8 mouse cellular contexts compared by ENCODE assay signal in the genomic region with DNA sequence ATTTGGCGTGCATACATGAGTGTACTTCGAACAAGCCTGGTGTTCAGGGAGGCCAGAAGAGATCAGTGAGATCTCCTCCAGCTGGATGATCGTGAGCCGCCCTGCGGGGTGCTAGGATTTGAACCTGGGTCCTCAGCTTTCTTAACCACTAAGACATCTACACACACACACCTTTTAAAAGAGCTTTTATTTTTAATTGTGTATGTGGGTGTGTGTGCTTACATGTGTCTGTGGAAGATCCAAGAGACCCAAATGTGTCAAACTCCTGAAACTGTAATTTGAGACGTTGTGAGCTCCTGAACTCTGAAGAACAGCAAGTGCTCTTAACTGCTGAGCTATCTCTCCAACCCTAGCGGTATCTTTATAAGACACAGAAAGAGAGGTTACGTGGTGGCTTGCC. TPM values are rescaled to one million over a fixed set of nuclear protein-coding genes. Genes with fewer than 3 reads are reported as not detected.
DNase-seq lines count a peak whose midpoint lies in the region; ATAC-seq and TF ChIP-seq lines count a peak whose summit lies in the region.

No protein-coding gene starts in this region.

- peak overlapping the region; percentile 43; the same call in 1 of the 2 replicates for H3K9ac ChIP-seq in heart, postnatal 0 days (replicated peaks; ENCODE audit: low read depth, low read length)
- H3K9ac ChIP-seq in hindbrain, postnatal 0 days (replicated peaks; ENCODE audit: low read length) = peak overlapping the region; percentile 59; the same call in 1 of the 2 replicates
- H3K9ac ChIP-seq in midbrain, postnatal 0 days (replicated peaks; ENCODE audit: low read length, poor library complexity, severe bottlenecking) = peak overlapping the region; percentile 74

- H3K9me3 ChIP-seq in heart, postnatal 0 days (replicated peaks; ENCODE audit: control insufficient read depth, low read length) = no peaks in the 10 kb centered on the region
- no peaks in the 10 kb centered on the region for H3K9me3 ChIP-seq in hindbrain, postnatal 0 days (ENCODE audit: low read length)
- H3K9me3 ChIP-seq in midbrain, postnatal 0 days (ENCODE audit: low read length) = no peaks in the 10 kb centered on the region

- ATAC-seq in heart, postnatal 0 days (ENCODE audit: insufficient read depth, low read depth) = no peak
- ATAC-seq in hindbrain, postnatal 0 days = no peak
- ATAC-seq in midbrain, postnatal 0 days (ENCODE audit: low FRiP score) = no peak

- H3K4me2 ChIP-seq in heart, postnatal 0 days (ENCODE audit: low read depth, low read length) = peak overlapping the region; percentile 69
- H3K4me2 ChIP-seq in hindbrain, postnatal 0 days (ENCODE audit: low read depth, low read length) = peak overlapping the region; percentile 68
- peak overlapping the region; percentile 57 for H3K4me2 ChIP-seq in midbrain, postnatal 0 days (ENCODE audit: low read depth, low read length, poor library complexity, severe bottlenecking)

- no peak for TF ChIP-seq CTCF in heart, postnatal 0 days (IDR thresholded peaks at IDR 0.05; ENCODE audit: low read depth)
- TF ChIP-seq CTCF in bone marrow macrophage, adult 2 months (IDR thresholded peaks at IDR 0.05; ENCODE audit: low read depth, low read length) = no peak
- TF ChIP-seq CTCF in hindbrain, postnatal 0 days (IDR thresholded peaks at IDR 0.05; ENCODE audit: low read depth) = no peak
- no peak for TF ChIP-seq CTCF in midbrain, postnatal 0 days (IDR thresholded peaks at IDR 0.05)

- H3K27me3 ChIP-seq in heart, postnatal 0 days (ENCODE audit: control insufficient read depth, insufficient read depth, low read length) = no peaks in the 10 kb centered on the region
- H3K27me3 ChIP-seq in hindbrain, postnatal 0 days (ENCODE audit: insufficient read depth, low read length) = no peaks in the 10 kb centered on the region
- H3K27me3 ChIP-seq in midbrain, postnatal 0 days (ENCODE audit: insufficient read depth, low read length) = no peaks in the 10 kb centered on the region

- TF ChIP-seq POLR2A in bone marrow macrophage, adult 2 months (IDR thresholded peaks at IDR 0.05; ENCODE audit: borderline replicate concordance, low read depth, low read length) = no peak

- WGBS in heart, postnatal 0 days = 37% methylated on average over 8 of the region's 8 CpGs
- WGBS in hindbrain, postnatal 0 days = 44% methylated on average over 8 of the region's 8 CpGs
- WGBS in midbrain, postnatal 0 days = 47% methylated on average over 8 of the region's 8 CpGs

- H3K4me3 ChIP-seq in heart, postnatal 0 days (ENCODE audit: low read depth, low read length) = peak overlapping the region; percentile 70
- peak overlapping the region; percentile 93 for H3K4me3 ChIP-seq in bone marrow macrophage, adult 2 months (ENCODE audit: insufficient read depth, low read length)
- peak overlapping the region; percentile 60 for H3K4me3 ChIP-seq in hindbrain, postnatal 0 days (ENCODE audit: low read length)
- H3K4me3 ChIP-seq in midbrain, postnatal 0 days (ENCODE audit: low read depth, low read length) = peak overlapping the region; percentile 61

- peaks cover 10% of the 10 kb centered on the region for H3K4me1 ChIP-seq in heart, postnatal 0 days (ENCODE audit: control insufficient read depth, insufficient read depth)
- H3K4me1 ChIP-seq in bone marrow macrophage, adult 2 months (ENCODE audit: control insufficient read depth, insufficient read depth, low read length) = peaks cover 9% of the 10 kb centered on the region
- 0 out of 2 replicates have a peak, but pooled peaks cover 5% of the 10 kb centered on the region for H3K4me1 ChIP-seq in hindbrain, postnatal 0 days (ENCODE audit: insufficient read depth, low read length)
- H3K4me1 ChIP-seq in midbrain, postnatal 0 days (ENCODE audit: insufficient read depth, low read length) = peaks cover 2% of the 10 kb centered on the region; the same call in 1 of the 2 replicates

- no peak for DNase-seq in heart, postnatal 0 days (ENCODE audit: low spot score)
- DNase-seq in heart, postnatal 4 days = no peak
- DNase-seq in hindbrain, postnatal 0 days (ENCODE audit: low spot score) = no peak
- DNase-seq in midbrain, postnatal 0 days (ENCODE audit: low spot score) = no peak
- DNase-seq in embryo, embryonic 10 days (ENCODE audit: low spot score) = no peak
- no peak for DNase-seq in T-cell, adult 2 months (ENCODE audit: low spot score)
- DNase-seq in cerebellum, adult 8-10 months = no peak

- 0 out of 2 replicates have a peak overlapping the region, but pooled peaks have one; percentile 68 for H3K27ac ChIP-seq in heart, postnatal 0 days (ENCODE audit: low read depth)
- H3K27ac ChIP-seq in bone marrow macrophage, adult 2 months (ENCODE audit: insufficient read depth, low read depth, low read length) = no peak overlapping the region
- H3K27ac ChIP-seq in hindbrain, postnatal 0 days = no peak overlapping the region
- H3K27ac ChIP-seq in midbrain, postnatal 0 days (ENCODE audit: low read depth, low read length) = no peak overlapping the region

- no peaks in the 10 kb centered on the region for H3K36me3 ChIP-seq in heart, postnatal 0 days (replicated peaks; ENCODE audit: control insufficient read depth, insufficient read depth, low read length)
- H3K36me3 ChIP-seq in hindbrain, postnatal 0 days (ENCODE audit: insufficient read depth, low read length) = no peaks in the 10 kb centered on the region
- peaks cover 2% of the 10 kb centered on the region; the same call in 1 of the 2 replicates for H3K36me3 ChIP-seq in midbrain, postnatal 0 days (ENCODE audit: insufficient read depth, low read length)

- no peak for TF ChIP-seq EP300 in heart, postnatal 0 days (IDR thresholded peaks at IDR 0.05; ENCODE audit: low read depth)

RNA-seq across cellular contexts. Expression of a gene that starts 0.8 kb away (rescaled TPM):
- 33.4 and 47.3 TPM in 2 replicates for total RNA-seq in heart, postnatal 0 days (2014; rRNA removed; ENCODE audit: low replicate concordance)
- polyA plus RNA-seq in heart, postnatal 0 days (2015; fragmentation: Nextera tagmentation; extraction: Ambion mirVana) = 19.2 and 19.7 TPM in 2 replicates
- total RNA-seq in heart, postnatal 4 days (2021) = 10 to 100 TPM; 15.9 to 16.6 TPM
- polyA plus RNA-seq in bone marrow macrophage, adult 2 months (2012; ENCODE audit: insufficient read depth, insufficient read length, missing spikeins) = 8.2 and 10.3 TPM in 2 replicates
- total RNA-seq in hindbrain, postnatal 0 days (2014; rRNA removed) = 45.0 and 55.6 TPM in 2 replicates
- 34.5 and 36.9 TPM in 2 replicates for polyA plus RNA-seq in hindbrain, postnatal 0 days (2015; fragmentation: Nextera tagmentation; extraction: Ambion mirVana)
- 38.4 and 48.7 TPM in 2 replicates for total RNA-seq in midbrain, postnatal 0 days (2014; rRNA removed)
- 40.8 and 41.9 TPM in 2 replicates for polyA plus RNA-seq in midbrain, postnatal 0 days (2015; fragmentation: Nextera tagmentation; extraction: Ambion mirVana)

RNA-seq across cellular contexts. Expression of a gene that starts 33.6 kb away (rescaled TPM):
- 5.2 and 14.4 TPM in 2 replicates for total RNA-seq in heart, postnatal 0 days (2014; rRNA removed; ENCODE audit: low replicate concordance)
- 15.3 and 18.5 TPM in 2 replicates for polyA plus RNA-seq in heart, postnatal 0 days (2015; fragmentation: Nextera tagmentation; extraction: Ambion mirVana)
- total RNA-seq in heart, postnatal 4 days (2021) = 10 to 100 TPM; 19.6 to 20.2 TPM
- polyA plus RNA-seq in bone marrow macrophage, adult 2 months (2012; ENCODE audit: insufficient read depth, insufficient read length, missing spikeins) = not detected in 2 replicates
- 35.8 and 38.9 TPM in 2 replicates for total RNA-seq in hindbrain, postnatal 0 days (2014; rRNA removed)
- 16.0 and 19.8 TPM in 2 replicates for polyA plus RNA-seq in hindbrain, postnatal 0 days (2015; fragmentation: Nextera tagmentation; extraction: Ambion mirVana)
- 31.7 and 35.9 TPM in 2 replicates for total RNA-seq in midbrain, postnatal 0 days (2014; rRNA removed)
- polyA plus RNA-seq in midbrain, postnatal 0 days (2015; fragmentation: Nextera tagmentation; extraction: Ambion mirVana) = 10.3 and 14.3 TPM in 2 replicates
